Mouse (Mus musculus): ENCODE measurements around the gene Cd276.
"Not testable (repeated sequence)": the region's sequence is repeated elsewhere in the genome, so short reads cannot be mapped to it uniquely, and the experiment has no call there.

DNA sequence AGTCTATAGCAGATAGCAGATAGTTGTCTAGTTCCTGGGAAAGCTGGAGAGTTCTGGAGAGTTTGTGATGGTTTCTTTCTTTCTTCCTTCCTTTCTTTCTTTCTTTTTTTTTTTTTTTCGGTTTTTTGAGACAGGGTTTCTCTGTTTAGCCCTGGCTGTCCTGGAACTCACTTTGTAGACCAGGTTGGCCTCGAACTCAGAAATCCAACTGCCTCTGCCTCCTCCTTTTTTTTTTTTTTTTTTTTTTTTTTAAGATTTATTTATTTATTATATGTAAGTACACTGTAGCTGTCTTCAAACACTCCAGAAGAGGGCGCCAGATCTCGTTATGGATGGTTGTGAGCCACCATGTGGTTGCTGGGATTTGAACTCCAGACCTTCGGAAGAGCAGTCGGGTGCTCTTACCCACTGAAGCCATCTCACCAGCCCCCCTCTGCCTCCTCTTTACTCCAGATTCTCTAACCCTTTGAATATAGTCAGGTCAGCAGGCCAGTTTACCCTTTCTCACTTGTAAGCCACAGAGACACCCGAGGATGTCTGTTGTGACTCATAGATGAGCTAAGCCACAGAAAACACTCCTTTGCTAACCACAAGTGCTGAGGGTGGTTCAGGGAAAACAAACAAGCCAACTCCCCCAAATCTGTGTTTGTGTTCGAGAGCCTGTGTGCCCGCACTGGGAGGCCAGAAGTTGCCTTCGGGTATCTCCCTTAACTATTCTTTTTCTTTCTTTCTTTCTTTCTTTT, 25.4 kb upstream of the Cd276 start:
- not testable (repeated sequence) for TF ChIP-seq CTCF (IDR thresholded peaks at IDR 0.05; ENCODE audit: extremely low read depth, insufficient read length, insufficient replicate concordance, low read depth, low read length); POLR2A (IDR thresholded peaks at IDR 0.05; ENCODE audit: low read depth, low read length)
